Mouse (Mus musculus) cortical plate, adult 2 months (tissue): ENCODE results near the gene Dennd1c. TPM values are rescaled to one million over a fixed set of nuclear protein-coding genes. Genes with fewer than 3 reads are reported as not detected.

Experiments
- H3K27ac ChIP-seq: fragments of 200-500 bp; 2 replicates; pipeline ENCODE4 v1.5.1; 2012; ENCODE audit warnings: low read length, control low read depth, inconsistent platforms; ENCODE audit not compliant: insufficient read depth
- H3K4me1 ChIP-seq: fragments of 200-500 bp; 2 replicates; pipeline ENCODE4 v1.6.1; 2011; ENCODE audit warnings: low read length; ENCODE audit not compliant: control insufficient read depth, insufficient read depth
- H3K4me3 ChIP-seq: fragments of 200-500 bp; 2 replicates; pipeline ENCODE4 v1.5.1; 2011; ENCODE audit warnings: mild to moderate bottlenecking, low read length, control low read depth; ENCODE audit not compliant: insufficient read depth
- CTCF ChIP-seq: fragments of 200-500 bp; IDR thresholded peaks from 2 replicates; pipeline ENCODE4 v1.5.1; 2011; ENCODE audit warnings: mild to moderate bottlenecking, control low read depth, low read length; ENCODE audit not compliant: insufficient read depth; ENCODE audit errors: extremely low read depth
- POLR2A ChIP-seq: fragments of 200-500 bp; IDR thresholded peaks from 2 replicates; pipeline ENCODE4 v1.6.1; 2011; ENCODE audit warnings: mild to moderate bottlenecking, low read length, control low read depth; ENCODE audit not compliant: insufficient read depth; ENCODE audit errors: extremely low read depth
- polyA plus RNA-seq: library from polyadenylated mRNA; depleted of rRNA; stranded (reverse); fragments of >200 nt; gene quantifications from 2 replicates; pipeline ENCODE4 v1.2.3, GENCODE M21; 2012

The Dennd1c gene
- polyA plus RNA-seq, 1 experiment = 2.3 TPM

DNA sequence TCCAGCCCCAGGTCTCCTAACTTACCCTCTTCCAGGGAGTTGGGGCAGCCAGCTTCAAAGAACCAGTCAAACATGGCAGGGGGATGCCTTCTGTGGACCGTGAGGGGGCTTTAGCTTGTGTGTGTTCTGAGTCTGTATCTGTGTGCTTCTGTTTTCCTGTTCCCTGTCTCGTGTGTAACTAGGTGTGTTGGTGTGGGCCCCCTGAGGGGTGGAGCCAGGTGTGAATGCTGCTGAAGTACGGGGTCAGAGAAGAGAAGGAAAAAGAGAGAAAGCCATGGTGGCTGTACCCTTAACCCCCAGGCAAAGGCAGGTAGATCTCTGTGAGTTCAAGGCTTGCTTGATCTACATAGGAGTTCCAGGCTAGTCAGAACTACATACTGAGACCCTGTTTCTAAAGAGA, 1.4 kb downstream of the Dennd1c start:
- Histone ChIP-seq H3K4me3 (no peak overlapping the region), H3K4me1 (no peaks in the 10 kb centered on the region), H3K27ac (no peak overlapping the region)
- TF ChIP-seq POLR2A (no peak), CTCF (no peak)

DNA sequence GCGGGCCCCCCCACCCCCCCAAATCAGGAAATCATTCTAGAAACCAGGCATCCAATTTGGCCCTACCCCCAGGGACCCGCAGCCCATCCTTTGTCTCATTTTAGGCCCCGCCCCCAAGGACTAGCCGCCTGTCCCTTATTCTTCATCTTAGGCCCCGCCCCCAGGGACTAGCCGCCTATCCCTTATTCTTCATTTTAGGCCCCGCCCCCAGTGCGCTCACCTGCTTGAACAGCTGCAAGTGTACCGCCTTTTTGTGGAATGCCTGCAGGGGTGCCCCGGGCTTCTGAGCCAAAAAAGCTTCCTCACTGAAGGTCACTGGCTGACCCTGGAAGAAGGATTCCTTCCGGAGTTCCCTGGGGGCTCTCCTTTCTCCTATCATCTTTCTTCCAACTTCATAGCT, 7.6 kb downstream of the Dennd1c start:
- Histone ChIP-seq H3K4me3 (no peak overlapping the region), H3K27ac (no peak overlapping the region), H3K4me1 (no peaks in the 10 kb centered on the region)
- TF ChIP-seq POLR2A = no peak
- TF ChIP-seq CTCF = no peak

DNA sequence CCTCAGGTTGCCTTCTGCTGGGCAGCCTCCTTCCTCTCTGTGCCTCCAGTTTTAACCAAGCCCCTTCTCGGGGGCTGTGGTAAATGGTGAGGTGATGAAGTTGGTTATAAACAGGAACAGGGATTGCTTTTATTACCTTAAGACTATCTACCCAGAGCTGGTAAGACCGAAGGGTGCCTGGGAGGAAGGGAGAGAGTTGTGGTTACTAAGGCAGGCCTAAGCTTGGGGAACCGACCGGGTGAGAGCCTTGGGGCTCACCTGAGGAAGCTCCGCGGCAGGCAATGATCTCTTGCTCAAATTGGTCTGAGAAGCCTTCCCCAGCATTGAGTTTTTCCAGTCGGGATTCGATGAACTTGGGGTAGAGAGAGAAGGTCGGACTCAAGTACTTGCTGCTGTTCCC, 8.0 kb downstream of the Dennd1c start:
- H3K4me1 ChIP-seq = no peaks in the 10 kb centered on the region
- H3K27ac ChIP-seq = no peak overlapping the region
- no peak overlapping the region for H3K4me3 ChIP-seq
- TF ChIP-seq POLR2A (no peak), CTCF (no peak)

DNA sequence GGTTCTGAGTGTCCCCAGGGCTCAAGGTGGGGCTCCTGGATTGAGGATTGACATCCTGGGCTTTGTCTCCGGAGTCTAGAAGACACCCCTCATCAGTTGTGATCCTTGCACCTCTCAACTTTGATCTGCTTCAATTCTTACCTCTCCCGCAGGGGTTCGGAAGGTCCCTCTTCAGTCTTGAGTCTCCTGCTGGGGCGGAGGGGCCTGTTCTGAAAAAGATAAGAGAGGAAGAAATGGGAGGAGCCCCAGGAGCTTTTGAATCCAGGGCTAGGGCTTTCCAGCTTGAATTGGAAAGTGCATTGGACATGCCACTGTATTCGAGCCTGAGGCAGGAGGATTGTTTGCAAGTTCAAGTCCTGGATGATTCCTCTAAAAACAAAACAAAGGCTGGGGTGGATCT, 11.4 kb downstream of the Dennd1c start:
- Histone ChIP-seq H3K4me3 (no peak overlapping the region), H3K4me1 (no peaks in the 10 kb centered on the region), H3K27ac (no peak overlapping the region)
- TF ChIP-seq POLR2A = no peak

DNA sequence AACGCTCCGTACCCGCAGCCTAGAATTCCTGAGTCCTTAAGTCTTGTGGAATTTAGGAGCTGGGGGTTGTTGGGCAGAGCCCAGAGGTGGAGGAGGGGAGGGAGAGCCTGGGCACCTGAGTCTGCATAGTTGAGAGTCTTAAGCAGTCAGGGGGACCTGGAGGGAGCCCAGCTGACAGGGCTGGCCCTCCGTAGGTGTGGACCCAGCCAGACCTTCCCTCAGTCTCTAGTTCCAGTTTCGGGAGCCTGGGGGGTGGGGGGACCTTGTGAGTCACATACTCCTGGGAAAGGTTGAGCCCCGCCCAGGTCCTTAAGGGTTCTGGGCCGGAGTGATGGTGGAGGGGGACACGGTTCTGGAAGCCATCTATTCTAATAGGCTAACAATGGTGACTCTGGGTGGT, 15.3 kb downstream of the Dennd1c start:
- no peak overlapping the region for H3K27ac ChIP-seq
- no peak overlapping the region for H3K4me3 ChIP-seq
- TF ChIP-seq CTCF = no peak
- peaks cover 4% of the 10 kb centered on the region; the same call in 1 of the 2 replicates for H3K4me1 ChIP-seq

DNA sequence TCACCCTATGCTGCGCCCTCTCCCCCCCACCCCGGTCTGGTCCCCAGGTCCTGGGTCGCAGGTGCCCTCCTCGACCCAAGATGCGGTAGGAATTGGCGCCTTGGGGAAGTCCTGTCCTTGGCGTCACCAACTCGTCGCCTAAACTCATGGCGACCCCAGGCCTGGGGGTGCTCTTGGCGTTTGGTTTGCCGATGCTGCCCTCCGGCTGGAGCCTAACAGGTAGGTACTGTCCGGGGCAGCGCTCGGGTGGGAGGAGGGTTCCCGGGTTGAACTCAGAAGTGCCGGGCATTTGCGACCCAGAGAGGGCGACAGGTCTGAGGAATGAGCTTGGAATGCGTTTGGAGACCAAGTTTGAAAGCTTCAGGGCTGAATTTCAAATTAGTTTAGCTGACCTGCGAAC, 15.8 kb downstream of the Dennd1c start:
- Histone ChIP-seq H3K27ac (no peak overlapping the region), H3K4me3 (no peak overlapping the region), H3K4me1 (peaks cover 4% of the 10 kb centered on the region; the same call in 1 of the 2 replicates)
- TF ChIP-seq CTCF (no peak), POLR2A (no peak)

DNA sequence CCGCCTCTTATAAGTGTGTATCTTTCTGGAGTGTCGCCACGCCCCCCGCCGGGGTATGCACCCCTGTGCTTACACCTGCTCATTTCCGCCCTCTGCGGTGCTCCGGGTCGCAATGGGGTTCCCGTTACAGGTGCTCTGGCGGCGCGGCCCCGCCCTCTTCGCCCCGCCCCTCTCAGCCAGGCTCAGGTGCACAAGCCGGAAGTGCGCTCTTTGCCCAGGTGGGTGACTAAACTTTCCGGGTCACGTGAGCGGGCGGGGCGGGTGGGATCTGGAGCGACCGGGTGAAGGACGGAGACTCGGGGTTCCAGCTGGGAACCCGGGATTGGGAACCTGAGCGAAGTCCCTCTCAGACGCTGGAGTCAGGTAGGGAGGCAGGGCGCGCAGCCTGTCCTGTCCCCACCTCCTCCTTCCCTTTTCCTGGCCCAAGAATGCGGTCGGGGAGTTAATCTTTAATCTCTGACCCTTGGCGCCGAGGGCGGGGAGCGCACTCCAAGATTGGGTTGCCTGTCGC, 16.2 kb downstream of the Dennd1c start:
- no peak for TF ChIP-seq POLR2A
- no peak for TF ChIP-seq CTCF
- no peak overlapping the region for H3K27ac ChIP-seq
- peaks cover 4% of the 10 kb centered on the region; the same call in 1 of the 2 replicates for H3K4me1 ChIP-seq
- H3K4me3 ChIP-seq = no peak overlapping the region

DNA sequence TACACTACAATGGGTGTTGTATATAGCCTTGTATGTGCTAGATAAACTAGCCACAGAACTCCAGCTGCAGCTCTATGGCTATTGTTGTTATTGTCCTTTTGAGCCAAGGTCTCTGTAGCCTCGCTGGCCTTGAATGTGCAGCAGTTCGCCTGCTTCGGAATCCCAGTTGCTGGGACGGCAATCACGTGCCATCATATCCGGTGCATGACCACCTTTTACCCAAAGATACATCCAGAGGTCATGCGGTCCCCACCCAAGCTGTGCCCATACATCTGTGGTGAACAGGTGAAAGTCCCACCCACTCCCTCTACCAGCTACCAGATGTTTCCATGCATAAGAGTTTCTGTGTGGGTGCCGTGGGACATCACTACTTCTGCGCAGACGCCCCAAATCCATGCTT, 17.2 kb downstream of the Dennd1c start:
- Histone ChIP-seq H3K27ac (no peak overlapping the region), H3K4me1 (peaks cover 4% of the 10 kb centered on the region; the same call in 1 of the 2 replicates), H3K4me3 (no peak overlapping the region; the same call in 1 of the 2 replicates)
- TF ChIP-seq CTCF = no peak
- TF ChIP-seq POLR2A = no peak

DNA sequence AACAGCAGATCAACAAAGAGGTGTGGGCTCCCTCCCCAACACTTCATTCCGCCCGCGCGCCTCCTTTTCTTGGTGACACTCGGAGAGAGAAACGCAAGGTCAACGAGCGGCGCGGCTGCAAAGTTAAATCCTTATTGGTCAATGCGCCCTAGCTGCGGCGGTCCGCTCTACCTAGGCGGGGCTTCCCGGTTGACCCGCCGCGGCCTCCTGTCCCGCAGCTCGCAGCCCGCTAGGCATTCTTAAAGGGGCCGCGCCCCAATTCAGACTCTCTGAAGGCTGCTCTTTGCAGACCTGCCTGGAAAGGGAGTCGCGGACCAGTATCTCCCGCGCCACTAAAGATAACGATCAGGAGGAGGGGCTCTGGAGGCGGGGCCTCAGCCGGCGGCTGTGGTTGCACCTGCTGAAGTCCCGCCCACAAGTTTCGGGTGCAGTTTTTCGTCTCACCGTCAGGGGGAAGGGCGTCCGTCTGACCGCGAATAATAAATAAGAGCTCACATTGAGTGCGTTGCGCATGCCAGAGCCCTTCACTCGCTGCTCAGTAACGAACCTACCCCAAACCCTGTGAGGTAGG, 18.0 kb downstream of the Dennd1c start:
- H3K27ac ChIP-seq = peak overlapping the region; percentile 76; the same call in 1 of the 2 replicates
- peak overlapping the region; percentile 98 for H3K4me3 ChIP-seq
- TF ChIP-seq CTCF (peak; percentile 53), POLR2A (peak; percentile 46; the same call in 1 of the 2 replicates)
- H3K4me1 ChIP-seq = peaks cover 4% of the 10 kb centered on the region; the same call in 1 of the 2 replicates

DNA sequence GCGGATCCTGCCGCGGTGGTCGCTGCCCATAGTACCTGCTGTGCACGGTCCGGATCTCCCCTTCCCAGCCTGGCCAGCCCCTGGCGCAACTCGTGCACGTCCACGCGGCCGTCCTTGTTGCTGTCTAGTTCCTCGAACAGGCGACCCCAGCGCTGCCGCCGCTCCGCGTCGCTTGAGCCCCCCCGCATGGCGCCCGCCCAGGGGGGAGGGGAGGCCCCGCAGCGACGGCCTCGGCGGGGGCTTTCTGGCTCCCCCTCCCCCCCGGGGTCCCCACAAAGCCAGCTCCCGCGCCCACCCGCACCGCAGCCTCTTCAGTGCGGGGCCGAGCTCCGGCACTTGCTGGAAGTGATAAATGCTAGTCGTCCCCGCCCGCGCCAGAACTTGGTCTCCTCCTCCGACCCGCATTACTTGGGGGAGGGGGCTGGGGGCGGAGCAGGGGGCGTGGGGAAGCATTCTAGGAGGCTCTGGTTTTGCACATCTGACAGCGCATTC, 18.8 kb downstream of the Dennd1c start, which contains the start of gene Slc25a23:
Slc25a23 (minus strand) TSS at position 378 of the 492 bp plus-strand sequence.
- H3K27ac ChIP-seq = peak within 1 kb of the TSS; percentile 96
- H3K4me1 ChIP-seq = peaks cover 4% of the 10 kb centered on the region; the same call in 1 of the 2 replicates
- peak within 1 kb of the TSS; percentile 98 for H3K4me3 ChIP-seq
- TF ChIP-seq POLR2A = no peak
- TF ChIP-seq CTCF = no peak
